Mouse (Mus musculus) 416B (cell line): Measurements from ENCODE around the gene Ptpn14.

Source experiments
- DNase-seq: peaks from one replicate; pipeline ENCODE4 v3.0.0; 2011; ENCODE audit warnings: low read depth

Ptpn14 gene

DNA sequence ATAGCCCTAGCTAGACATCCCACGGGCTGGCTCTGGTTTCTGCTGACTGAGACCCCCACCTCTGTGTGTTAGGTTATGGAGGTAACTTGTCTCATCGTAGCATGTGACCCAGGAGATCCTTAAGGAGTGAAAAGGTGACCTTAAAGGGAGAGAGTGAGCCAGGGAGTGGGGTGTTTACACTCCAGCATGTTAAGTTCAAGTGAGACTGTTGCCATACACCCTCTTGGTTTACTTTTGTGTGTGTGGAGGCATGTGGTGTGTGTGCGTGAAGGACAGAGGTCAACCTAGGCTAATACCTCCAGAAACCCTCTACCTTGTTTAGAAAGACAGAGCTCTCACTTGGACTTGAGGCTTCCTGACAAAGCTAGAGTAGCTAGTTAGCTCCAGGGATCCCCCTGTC, 42.4 kb downstream of the Ptpn14 start:
- no peak for DNase-seq

DNA sequence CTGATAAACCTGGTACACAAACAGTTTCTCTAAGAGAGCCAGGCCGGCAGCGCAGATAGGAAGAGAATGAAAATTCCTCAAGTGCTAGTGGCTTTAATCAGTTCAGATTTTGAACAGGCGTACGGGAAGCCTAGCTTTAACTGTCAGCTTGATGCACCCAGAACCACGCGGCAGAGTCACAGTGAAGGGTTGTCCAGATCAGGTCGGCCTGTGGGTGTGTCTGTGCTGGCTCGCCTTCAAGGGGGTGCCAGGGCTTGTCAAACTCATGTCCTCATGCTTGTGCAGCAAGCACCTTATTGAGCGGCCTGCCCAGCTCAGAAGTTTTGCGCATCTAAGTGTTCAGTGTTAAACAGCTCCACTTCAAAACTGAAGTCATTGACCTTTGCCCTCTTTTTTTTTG, 44.6 kb downstream of the Ptpn14 start:
- no peak for DNase-seq

DNA sequence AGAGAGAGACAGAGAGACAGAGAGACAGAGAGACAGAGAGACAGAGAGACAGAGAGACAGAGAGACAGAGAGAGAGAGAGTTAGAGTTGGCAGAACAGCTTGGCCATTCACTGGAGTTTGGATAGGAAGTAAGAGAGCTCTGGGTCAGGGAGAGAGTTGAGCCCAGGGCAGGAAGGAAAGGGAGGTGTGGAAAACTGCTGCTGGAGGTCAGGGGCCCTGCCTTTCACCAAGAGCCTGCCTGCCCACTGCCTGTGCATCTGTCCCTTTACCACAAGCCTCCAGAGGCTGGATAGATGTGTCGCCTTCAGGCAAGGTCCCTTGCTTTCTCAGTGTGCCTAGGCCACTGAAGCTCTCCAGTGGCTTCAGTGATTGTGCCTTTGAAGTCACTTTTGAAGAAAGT, 46.7 kb downstream of the Ptpn14 start:
- no peak for DNase-seq

DNA sequence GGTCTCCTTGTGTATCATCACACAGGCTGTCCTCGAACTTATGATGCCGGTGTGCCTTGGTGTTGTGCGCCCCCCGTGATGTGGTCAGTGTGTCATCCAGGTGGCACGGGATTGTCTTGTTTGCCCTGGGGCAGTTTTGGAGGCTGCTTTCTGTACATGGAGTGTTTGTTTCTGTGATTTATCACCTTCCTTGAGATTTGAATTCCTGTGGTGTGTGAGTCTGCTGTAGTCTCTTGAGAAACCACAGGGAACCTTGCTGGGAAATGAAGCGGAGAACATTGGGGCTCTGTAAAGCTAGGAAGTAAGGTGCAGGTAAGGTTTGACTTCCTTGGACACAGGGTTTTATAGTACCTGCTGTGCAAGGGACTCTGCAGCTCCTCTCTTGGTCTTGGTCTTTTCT, 49.1 kb downstream of the Ptpn14 start:
- DNase-seq, result no peak

DNA sequence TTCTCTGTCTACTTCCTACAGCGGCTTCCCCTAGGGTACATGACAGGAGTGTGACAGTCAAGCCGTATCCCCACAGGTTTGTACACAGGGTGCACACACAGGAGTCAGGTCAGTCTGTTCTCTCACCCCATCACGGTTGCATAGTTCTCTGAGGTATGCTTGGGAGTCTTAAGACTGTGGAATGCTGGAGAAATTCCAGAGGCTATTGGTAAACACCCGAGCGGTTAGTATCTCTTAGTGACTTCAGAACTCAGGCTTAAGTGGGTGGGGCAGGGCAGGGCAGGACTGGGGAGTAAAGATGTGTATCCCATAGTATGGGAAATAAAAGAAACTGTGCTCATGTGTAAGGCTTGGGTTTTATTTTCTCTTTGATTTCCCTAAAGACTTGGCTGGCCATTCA, 50.3 kb downstream of the Ptpn14 start:
- no peak for DNase-seq

DNA sequence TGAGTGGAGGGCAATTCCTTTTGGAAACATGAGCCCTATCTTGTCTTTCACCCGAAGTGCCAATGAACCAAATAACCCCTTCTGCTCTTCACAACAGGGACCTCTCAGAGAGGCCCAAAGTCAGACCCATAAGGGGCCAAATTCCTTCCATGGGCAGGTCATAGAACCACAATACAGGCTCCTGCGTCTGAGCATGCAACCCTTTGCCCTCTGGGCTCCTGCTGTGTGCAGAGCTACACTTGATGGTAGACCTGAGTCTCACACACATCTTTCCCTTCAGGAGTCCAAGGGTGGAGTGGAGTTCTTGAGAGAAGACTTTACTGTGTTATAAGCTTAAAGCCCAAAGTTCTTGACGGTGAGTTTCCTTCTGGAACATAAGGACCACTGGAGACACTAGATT, 51.2 kb downstream of the Ptpn14 start:
- no peak for DNase-seq

DNA sequence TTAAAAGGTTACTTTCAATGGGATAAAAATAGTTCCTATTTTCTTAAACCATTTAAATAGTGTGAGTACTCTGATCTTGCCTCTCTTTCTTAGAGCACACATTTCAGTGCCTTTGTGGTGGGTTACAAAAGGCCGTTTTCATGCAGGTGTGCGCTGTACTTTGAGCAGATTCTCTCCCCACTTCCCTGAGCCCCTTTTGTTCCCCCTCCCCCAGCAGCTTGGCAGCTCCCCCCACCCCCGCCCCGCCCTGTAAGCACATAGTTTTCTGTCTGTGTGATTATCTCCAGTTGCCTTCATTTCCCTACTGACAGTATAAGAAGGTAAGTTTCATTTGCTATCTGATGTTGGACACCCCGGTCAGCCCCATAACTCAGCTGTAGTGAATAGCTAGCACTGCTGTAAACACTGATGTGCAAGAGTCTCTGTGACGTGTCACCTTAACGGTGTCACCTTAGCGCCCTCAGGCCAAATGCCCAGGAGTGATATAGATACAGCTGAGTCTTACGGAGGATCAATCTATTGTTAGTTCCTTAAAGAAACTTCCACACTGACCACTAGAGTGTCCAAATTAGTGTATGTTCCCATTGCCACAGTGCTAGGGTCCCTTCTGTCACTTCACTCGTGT, 53.8 kb downstream of the Ptpn14 start:
- no peak for DNase-seq

DNA sequence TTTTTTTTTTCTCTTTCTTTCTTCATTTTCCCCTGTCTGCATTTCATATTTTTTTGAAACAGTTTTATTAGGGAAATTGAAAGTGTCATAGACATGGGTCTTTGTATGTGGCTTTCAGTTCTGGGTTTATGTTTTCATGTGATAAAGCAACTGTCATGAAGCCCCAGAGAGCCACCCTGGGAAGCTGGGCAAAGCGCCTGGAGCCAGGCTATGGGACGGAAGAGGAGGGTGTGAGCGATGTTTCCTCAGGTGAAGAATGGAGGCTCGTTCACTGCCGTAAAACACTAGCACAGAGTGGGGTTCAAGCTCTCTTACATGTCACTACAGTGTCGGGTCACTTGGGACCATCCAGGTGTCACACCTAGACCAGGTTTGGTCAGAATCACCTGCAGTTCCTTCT, 54.6 kb downstream of the Ptpn14 start:
- no peak for DNase-seq

DNA sequence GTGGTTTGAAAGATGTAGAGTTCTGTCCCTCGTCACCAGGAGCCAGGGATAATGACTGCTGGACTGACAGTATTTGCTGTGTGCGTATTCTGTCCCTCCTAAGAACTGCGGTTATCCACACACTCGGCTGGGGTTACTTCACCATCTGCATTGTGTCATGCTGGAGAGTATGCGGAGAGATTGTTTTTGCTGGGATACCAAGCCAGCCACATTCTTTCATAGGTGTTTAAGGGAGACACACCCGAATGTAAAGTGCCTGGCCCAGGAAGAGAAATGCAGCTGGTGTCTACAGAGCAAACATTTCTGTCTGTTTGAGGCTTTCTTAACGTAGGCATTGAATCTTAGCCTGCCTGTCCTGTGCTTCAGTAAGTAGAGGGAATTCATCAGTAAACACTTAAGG, 56.4 kb downstream of the Ptpn14 start:
- DNase-seq, result no peak

DNA sequence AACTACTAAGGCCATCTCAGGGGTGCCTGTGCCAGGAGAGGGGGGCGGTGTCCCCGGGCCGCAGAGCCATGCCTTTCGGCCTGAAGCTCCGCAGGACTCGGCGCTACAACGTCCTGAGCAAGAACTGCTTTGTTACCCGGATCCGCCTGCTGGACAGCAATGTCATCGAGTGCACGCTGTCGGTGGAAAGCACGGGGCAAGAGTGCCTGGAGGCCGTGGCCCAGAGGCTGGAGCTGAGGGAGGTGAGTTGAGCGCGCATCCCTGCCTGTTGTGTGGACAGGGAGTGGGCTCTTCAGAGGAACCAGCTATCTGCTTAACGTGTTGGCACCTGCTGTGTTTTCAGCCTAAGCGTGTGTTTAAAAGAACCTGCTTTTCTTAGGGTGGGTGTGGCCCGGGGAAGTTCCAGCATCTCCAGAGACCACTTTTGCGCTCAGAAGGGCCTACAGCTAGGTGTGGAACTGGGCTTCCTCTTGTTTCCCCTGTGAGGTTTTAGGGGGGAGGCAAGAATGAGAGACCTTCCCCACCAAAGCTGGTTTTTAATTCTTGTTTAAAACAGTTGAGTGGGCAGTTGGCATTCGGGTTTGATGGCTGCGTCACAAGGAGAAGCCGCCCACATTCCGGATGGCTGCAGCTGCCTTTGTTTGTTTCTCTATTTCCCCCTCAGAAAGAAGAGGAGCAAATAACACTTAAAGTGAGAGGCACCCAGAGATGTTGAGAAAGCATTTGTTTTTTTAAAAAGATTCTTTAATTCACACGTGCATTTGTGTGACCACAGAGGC, 58.8 kb downstream of the Ptpn14 start:
- DNase-seq, result no peak

DNA sequence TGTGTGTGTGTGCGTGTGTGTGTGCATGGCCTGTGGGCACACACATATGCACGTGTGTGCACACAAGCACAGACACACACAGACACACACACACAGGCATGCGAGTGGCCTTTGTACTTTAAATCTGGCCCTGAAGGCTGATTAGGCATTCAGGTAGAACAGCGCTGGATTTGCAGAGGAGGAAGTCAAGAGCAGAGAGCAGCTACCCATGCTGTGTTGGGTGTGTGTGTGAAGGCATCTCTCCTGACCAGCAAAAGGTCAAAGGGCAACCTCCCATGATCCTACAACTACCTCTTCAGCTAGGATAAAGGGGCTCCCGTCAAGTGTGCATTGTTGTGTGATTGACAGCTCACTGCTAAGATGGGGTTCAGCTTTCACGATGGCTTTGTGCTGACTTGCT, 61.5 kb downstream of the Ptpn14 start:
- DNase-seq, result no peak

DNA sequence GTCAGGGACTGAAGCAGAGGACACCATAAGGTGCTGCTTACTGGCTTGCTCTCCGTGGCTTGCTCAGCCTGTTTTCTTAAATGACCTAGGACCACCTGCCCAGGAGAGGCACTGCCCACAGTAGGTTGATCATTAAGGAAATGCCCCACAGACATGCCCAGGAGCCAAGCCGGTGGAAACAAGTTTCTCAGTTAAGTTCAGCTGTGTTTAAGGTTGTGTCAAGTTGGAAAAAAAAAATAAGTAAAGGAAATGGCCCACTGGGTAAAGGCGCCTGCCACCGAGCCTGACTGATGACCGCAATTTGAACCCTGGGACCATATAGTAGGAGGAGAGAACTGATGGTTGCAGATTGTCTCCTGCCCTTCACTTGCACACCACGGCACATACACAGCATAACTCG, 62.6 kb downstream of the Ptpn14 start:
- DNase-seq, result no peak

DNA sequence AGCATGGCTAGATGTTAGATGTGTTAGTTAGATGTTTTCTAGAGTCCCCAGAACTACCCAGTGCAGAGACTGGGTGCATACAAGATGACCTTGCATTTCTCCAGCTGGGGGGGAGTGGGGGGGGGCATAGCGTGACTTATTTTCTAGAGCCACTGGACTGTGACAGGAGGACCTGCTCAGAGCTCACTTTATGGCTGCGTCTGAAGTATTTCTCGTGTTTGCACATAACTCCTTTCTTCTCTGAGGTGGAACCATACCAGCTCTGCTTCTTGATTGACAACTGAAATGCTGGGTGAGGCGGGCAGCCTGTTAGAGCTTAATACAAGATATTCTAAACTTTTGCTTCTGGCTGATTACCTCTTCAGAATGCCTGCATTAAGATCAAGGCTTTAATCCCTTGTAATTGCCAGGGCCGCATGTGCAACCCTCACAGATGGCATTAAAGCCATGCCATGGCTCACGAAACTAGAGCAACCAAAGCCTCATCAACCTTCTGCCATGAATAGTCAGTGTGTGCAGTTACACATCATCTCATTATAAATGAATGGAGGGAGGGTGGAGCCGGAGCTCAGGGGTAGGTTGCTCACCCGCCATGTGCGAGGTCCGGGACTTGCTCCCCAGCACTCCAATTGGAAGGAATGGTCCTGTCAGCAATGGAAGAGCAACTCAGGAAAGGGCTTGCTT, 63.6 kb downstream of the Ptpn14 start:
- no peak for DNase-seq

DNA sequence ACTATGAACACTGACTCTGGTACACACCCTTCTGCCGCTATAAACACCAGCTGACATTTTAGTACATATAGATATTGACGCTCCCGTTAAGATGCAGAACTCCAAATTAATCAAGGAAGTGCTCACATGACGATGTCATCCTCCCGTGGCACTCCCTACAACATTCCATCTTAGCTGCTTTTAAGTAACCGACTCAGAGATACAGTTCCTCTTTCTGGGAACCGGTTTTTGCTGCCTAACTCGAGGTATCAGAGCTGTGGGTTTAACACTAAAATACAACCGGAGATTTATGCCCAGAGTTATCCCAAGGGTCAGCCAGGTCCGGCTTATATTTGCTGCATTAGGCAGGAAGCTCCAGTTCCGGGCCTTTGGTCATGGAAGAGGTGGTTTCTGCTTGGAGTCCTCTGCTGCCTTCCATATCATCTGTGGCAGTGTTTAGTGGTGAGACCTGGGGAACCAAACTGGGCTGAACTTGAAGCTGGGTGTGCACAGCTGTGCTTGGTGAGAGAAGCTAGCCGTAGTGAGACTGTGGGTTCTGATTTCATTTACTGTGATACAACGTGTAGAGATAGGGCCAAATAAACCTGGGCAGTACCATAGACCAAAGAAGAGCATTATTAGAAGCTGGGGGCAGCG, 64.6 kb downstream of the Ptpn14 start:
- no peak for DNase-seq

DNA sequence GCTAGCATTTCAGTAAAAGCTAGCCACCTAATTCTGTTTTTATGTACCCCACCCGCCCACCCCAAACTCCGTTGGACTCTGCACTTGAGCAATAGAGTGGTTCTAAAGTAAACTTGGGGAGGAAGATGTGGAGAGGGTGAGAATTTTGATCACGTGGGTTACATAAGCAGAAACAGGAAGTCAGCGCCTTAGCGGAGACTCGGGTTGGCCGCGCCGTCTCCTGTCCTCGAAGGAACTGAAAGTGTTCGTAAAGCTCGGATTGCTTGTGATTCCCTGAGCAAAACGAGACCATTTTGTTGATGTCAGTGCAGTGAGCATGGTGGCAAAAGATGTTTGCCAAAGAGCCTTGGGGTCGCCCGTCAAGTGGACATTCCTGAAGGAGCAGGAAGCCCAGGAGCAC, 70.9 kb downstream of the Ptpn14 start:
- peak; percentile 7 for DNase-seq

DNA sequence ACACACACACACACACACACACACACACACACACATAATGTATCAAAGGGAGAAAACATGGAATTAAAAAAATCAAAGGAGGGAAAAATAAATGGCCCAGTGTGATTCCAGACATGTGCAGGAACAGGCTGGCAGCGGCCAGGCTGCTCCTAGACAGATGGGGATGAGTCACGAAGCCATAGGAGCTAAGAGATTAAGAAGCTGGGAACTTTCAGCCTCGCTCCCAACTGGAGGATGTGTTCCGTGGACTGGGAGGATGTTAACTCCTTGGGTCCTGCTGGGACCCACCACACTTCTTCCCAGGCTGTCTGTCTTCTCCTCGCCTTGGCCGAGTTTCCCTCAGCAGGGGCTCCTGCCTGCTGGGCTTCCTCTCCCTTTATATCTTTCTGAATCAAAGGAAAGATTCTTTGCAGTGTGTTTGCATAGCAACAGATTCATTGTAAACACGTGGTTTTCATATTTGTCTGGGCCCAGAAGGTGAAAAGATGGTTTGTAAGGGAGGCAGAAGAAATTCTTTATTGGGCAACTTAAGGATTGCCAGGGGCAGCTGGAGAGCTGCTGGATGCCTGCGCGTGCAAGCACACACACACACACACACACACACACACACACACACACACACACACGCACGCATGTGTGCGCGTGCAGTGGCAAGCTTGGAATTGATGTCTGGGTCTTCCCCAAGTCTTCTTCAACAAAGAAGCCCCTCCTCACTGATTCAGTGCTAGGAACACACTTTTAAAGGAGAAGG, 72.3 kb downstream of the Ptpn14 start:
- DNase-seq, result no peak

DNA sequence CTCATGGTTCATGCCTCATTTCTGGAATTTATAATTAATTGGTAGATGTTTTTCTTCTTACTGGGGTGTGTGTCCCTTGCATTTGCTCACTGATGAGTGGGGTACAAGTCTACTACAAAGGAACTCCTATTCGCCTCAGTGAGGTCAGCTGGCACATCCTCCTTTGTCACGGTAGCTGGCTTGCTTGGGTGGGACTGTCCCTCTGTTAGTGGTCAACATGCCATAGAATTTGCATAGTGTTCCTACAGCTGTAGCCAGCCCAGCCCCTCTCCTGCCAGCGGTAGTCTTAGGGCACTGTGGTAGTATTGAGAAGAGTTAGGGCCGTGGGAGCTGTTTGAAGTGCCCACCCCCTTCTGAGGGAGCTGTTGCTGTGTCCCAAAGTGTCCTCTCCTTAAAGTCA, 73.2 kb downstream of the Ptpn14 start:
- DNase-seq, result no peak

DNA sequence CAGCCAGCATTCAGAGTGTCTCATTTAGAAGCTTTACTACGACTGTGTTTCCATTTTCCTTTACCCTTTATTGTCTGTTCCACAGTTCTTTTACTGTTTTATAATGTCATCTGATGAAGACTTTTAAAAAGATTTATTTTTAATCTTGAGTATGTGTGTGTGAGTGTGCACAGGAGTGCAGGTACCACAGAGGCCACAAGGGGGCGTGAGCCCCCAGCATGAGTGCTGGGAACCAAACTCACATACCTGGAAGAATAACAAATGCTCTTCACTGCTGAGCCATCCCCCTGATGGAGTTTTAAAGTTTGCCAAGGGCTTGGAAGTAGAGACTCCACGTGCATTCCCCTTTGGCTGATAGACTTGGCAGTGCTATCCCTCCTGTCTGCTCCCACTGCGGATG, 74.5 kb downstream of the Ptpn14 start:
- no peak for DNase-seq

DNA sequence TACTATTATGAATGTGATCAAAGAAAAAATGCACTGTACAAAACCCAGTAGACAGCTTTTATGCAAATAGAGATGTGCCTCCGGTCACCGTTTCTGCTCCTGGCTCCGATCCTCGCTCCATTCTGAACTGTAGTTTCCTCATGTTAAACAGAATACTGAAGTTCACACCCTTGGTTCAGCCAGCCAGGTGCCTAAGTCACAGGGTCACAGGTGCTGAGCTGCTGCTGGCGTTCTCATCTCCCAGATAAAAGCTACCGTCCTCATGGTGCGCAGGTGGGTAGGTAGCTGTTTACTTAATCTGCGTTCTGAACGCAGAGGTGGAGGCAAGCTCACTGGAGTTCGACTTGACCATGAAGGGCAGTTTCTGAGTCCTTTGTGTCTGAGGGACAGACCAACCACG, 75.7 kb downstream of the Ptpn14 start:
- no peak for DNase-seq

DNA sequence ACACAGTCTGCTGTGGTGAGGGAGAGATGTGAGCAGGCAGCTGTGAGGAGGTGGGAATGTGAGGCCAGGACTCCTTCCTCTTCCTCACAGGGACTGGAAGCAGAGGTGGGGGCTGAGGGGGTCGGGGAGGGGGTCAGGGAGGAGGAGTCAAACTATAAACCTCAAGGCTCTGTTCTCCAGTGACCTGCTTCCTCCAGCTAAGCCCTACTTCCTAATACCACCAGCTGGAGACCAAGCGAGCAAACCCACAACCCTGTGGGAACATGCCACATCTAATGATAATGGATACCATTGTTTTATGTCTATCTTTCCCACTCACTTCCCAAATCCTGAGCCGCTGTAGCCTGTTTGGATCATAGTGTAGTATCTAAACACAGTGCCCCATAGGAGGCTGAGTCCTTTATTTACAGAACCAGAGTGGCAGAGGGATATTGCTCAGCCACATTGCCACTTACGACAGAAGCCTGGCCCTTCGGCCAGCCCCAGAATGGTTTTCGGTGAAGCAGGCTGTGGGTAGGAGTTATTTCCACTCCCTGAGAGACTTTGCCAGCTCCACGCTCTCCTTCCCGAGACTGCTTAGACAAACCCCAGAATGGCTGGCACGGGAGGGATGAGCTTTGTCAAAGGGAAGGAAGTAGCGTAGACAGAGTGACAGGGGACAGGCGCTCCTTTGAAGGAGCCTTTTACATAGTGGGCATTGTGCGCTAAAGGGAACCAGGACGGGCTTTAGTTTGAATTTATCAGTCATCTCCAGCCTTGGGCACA, 78.6 kb downstream of the Ptpn14 start:
- DNase-seq, result no peak

DNA sequence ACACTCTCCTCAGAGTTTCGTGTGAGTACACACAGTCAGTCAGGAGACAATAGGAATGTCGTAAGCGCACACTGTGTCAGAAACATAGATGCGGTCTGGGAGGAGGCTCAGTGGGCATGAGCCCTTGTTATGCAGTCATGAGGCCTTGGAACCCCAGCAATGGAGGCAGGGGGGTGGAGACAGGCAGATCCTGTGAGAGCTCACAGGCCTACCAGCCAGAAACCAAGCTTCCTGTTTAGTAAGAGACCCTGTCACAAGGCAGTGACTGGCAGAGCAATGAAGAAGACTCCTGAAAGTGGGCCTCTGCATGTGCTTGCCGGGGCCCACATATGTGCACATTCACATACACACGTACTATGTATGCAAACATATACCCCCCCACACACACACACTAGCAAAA, 79.9 kb downstream of the Ptpn14 start:
- peak; percentile 4 for DNase-seq

DNA sequence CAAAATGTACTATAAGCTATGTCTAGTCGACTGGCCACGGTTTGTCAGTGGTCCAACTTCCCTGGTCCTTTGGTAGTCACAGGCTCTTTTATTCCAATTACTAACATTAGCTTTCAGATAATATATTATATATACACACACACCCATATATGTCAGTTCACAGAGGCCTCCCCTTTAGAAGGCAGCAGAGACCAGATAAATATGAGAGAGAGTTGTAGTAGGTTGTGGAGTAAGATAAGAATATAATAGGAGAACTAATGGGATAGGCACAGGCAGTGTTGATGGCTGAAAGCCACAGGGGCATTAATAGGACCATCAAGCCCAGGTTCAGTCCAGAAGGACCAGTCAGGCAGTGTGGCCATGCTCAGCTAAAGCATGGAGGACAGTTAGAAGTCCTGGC, 80.4 kb downstream of the Ptpn14 start:
- DNase-seq, result no peak
